Mouse (Mus musculus) cerebellum, postnatal 14 days (tissue): ENCODE results near the gene Jazf1.

Experiments
- DNase-seq, 2 experiments: peaks; one replicate each; pipeline ENCODE4 v3.0.0; 2021; ENCODE audit warnings: mixed read lengths in 2 of 2

Gene Jazf1

DNA sequence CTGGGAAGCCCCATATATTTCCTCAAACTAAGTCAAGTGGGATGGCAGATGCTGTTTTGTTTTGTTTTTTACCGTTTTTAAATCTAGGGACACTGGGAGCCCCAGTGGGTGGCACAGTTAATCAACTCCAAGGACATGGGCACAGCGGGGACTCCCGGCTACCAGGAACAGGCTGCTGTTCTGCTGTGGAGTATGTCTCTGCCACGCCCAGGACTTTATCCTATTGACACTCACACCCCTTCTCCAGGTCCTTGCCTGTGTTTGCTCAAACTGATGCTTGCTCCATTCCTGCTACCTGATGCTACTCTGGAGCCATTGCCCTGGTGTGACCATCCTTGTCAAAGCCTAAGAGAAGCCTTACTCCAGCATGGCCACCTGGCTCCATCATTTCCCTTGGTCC is 277.6 kb downstream of the Jazf1 start:
- no peak for DNase-seq

DNA sequence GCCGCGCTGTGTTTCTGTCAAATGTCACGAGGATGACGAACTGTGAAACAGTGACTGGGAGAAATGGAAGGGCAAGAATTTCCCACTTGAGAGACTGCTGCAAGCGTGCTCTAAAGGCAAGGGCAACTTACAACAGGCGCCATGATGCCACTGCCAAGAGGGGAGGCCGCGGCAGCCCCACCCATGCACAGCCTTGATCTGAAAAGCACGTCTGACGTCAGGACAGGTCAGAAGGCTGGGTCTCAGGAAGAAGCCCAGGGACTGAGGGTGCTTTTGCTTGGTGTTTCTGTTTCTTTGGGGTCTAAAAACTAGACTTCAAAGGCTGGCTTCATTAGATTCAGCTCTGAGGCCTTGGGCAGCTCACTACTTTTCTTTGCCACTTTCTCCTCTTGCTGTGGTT is 278.1 kb downstream of the Jazf1 start:
- no peak for DNase-seq

DNA sequence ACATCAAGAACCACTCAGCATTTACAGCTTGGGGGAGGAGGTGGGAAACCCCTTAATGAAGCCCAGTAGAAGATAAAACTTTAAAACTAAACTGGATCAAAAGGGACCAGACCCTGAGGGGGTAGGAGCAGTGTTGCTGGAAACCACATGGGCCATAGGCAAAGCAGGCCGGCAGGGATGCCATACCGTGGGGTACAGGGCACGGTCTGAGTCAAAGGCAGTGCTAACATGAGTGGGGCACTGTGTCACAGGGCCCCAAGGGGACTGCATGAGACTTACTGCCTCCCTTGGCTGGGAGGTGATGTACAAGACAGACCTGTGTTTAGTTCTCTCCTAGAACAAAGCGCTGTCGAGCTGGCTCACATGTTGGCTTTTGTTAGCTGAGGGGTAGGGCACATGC is 288.9 kb downstream of the Jazf1 start:
- DNase-seq, result no peak

DNA sequence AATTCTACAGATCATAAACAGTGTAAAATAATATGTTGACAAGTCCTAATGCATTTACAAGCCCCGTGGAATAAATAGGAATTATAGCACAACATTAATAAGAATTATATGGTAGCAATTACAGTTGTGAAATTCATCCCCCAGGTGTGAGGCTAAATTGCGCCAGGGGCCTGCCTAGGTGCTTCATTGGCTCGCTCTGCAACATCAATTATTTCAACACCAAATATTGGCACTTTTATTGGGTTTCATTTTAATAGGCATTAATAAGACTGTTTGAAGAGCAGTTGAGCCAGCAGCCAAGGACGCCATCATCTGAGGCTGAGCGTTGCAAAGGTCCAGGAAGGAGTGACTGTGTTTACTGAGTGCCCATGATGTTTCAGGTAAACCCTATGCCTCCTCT is 289.9 kb downstream of the Jazf1 start:
- no peak for DNase-seq

DNA sequence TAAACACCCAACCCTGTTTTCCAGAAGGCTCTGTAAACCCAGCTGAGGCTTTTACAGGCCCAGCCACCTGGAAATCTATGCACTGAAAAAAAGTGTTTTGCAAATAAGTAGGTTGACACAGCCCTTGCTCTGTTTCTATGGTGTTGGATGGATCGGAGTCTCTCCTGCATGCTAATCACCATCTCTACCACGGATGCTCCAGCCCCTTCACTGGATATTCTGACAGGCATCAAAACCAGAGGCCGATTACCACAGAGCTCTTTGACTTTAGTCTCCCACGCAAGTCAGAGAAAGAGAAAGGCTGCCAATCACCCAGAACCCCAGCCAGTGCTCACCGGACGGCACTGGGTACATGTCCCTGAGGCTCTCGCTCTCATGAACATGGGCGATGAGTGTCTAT is 291.4 kb downstream of the Jazf1 start:
- no peak for DNase-seq

DNA sequence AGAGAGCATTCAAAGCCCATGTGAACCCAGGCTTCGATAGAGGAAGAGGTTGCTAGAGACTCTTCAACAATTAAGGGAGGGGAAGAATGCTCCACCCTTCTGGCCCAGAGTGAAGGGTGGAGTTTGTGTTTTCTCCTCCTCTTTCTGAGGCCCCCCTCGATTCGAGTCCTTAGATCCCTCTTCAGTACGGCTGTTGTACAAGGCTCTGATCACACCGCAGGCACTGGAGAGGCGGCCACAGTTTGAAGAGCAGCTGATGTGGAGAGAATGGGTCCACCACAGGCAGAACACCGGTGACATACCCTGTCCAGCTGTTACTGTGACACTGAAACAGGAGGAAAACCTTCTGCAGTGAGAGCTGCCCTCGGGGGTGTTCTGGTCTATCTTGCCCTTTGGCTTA is 292.5 kb downstream of the Jazf1 start:
- no peak for DNase-seq

DNA sequence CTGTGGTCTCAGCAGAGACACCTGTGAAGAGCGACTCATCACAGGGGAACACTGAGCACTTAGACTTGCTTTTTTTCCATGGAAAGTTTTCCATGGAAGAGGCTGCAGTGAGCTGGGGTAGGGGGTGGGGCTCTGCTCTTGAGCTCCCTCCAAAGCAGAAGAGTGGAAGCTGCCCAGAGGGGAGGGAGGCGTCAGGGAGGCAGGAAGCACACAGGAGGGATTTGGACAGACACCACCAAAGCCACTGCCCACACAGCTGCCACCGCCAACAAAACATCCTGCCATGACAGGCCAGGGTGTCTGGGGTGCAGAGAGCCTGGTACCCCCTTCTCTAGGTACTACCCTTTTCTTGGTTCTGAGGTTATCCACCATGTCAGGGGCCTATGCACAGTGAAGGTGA is 293.1 kb downstream of the Jazf1 start:
- DNase-seq, result no peak

DNA sequence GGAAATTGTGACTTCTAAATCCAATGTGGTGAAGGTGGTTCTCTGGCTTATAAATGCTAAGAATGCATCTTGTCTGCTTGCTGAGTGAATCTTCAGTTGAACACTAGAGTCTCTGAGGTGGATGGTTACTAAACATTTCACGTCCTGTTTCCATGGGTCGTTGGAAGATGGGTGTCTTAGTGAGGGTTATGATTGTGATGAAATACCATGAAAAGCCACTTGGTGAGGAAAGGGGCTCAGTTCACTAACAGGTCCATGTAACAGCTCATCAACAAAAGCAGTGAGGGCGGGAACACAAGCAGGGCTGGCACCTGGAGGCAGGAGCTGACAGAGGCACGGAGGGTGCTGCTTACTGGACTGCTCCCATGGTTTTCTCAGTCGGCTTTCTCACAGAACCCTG is 295.3 kb downstream of the Jazf1 start:
- no peak for DNase-seq

DNA sequence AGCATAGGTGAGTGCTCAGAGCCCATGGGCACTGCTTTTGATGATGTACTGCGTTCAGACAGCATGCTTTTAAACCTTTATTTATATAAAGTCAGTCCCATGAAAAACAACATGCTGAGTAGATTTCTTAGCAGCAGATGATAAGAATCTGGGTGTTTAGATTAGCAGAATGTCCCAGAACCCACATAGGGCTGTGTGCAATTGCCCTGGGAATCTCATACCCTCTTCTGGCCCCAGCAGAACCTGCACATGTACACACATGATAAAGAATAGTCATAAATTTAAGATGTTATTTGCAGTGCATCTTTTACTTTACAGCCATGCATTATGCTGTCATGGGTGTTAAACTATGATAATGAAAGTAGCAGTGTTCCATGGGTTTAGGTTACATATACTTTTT is 297.6 kb downstream of the Jazf1 start:
- DNase-seq, result no peak

DNA sequence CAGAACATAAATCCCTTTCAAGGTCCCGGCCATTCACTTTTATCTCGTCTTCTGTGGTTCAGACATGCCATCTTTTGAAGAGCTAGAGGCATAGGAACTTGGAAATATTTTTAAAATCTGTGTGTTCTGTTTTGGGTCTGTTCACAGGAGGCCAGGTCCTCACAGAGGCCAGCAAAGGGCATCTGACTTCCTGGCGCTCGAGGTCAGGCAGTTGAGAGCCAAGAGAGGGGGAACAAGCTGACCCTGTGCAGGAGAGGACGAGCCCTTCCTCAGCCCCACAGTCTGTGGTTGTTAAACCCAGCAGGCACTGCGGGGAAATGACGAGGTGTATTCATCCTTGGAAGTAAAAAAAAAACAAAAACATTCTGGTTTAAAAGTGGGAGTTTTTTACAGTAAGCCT is 303.2 kb downstream of the Jazf1 start:
- DNase-seq, result no peak

DNA sequence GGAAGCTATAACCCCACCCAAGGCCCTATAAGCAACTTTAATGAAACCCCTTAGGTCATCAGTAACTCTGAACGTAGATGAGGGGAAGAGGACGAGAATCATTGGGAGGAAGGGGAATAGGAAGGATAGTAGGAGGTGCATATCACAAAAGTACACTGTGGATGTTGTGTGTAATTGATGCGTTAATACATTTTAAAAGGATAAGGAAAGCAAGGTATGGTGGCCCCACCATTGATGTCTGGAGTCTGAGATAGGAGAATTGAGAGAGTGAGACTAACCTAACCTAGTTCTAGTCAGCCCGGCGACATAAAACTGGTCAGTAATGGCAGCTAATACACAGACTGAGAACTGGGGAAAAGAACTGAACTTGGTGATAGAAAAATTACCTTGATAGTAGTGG is 315.6 kb downstream of the Jazf1 start:
- no peak for DNase-seq

DNA sequence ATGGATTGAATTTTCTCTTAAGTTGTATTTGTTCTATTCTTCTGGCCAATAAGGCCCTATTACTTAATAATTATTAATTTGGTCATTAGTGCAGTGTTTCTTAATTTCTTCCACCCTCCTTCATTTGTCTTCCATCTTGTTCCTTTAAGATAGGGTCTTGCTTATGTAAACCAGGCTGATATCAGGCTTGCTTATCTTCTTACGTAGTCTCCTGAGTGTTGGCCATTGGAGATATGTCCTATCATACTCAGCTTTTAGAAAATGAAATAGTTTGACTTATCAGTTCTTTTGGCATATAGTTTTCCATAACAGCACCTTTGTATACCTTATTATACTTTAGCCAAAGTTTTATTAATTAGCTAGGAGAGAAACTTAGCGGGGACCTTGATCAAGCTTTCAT is 333.8 kb downstream of the Jazf1 start:
- DNase-seq, result no peak

DNA sequence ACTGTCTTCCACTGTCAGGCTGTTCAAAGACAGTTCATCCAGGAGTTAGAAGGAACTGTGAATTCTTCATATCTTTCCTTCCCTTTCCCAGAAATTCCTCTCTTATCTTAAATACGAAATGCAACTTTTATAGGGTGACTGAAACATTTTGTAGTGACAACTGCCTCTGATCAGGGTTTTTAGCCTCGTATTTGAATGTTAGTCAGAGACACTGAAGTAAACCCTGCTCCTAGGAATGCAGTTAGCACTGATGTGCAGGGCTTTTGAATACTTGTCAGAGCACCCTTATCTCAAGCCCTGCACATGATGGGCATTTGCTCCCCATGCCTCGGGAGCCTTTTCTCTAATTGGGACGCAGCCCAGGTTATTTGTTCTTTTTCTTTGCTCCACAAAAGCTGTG is 338.1 kb downstream of the Jazf1 start:
- no peak for DNase-seq

DNA sequence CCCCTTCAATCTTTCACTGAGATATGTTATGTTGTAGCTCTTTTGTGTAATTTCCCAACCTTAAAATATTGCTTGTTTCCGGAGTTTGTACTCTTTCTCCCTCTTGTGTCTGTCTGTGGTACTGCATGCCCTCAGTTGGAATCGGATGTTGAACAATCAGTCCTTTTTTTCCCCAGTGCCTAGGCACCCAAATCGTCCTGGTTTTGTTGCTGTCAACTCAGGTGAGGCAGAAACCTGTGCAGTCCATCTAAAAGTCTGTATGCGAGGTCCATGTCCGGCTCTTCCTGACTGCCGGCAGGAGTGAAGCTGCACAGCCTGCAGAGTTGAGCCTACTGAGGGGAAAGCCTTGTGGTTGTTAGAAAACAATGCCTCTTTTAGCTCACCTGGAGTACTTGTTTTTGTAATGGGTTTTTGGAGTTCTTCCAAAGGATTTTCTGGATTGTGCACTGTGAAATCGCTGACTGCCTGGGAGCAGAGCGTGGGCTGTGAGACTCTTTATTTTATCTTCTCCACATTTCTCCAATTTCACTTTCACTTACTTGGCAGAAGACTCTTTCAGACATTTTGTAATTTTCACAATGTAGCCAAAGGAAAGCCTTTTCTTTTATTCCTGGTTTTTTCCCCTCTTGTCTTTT is 343.5 kb downstream of the Jazf1 start:
- peak; percentile 74 to 77 for DNase-seq
